Mouse (Mus musculus) embryonic facial prominence, embryonic 13.5 days (tissue): ENCODE measurements around the gene Unc45b. TPM values are rescaled to one million over a fixed set of nuclear protein-coding genes. Genes with fewer than 3 reads are reported as not detected.
"Not testable (repeated sequence)": the region's sequence is repeated elsewhere in the genome, so short reads cannot be mapped to it uniquely, and the experiment has no call there.

Experiments
- ATAC-seq: fragments of 200-750 bp; cut with Nextera tagmentation; 2 replicates; pipeline ENCODE4 v1.8.0; 2017; ENCODE audit warnings: low read depth; ENCODE audit not compliant: insufficient number of reproducible peaks, insufficient read depth, low FRiP score, low TSS enrichment
- H3K27ac ChIP-seq: fragments of 300-500 bp; sonication (generic); 2 replicates; pipeline ENCODE4 v1.5.1; 2015; ENCODE audit warnings: moderate library complexity, mild to moderate bottlenecking, inconsistent platforms
- H3K27me3 ChIP-seq: fragments of 300-500 bp; sonication (generic); 2 replicates; pipeline ENCODE4 v1.6.1; 2015; ENCODE audit warnings: mild to moderate bottlenecking, inconsistent platforms
- H3K36me3 ChIP-seq: fragments of 300-500 bp; sonication (generic); 2 replicates; pipeline ENCODE4 v1.6.1; 2015; ENCODE audit warnings: mild to moderate bottlenecking, inconsistent platforms
- H3K4me1 ChIP-seq: fragments of 300-500 bp; sonication (generic); 2 replicates; pipeline ENCODE4 v1.6.1; 2015; ENCODE audit warnings: inconsistent platforms
- H3K4me2 ChIP-seq: fragments of 300-500 bp; sonication (generic); 2 replicates; pipeline ENCODE4 v1.6.1; 2015; ENCODE audit warnings: moderate library complexity, mild to moderate bottlenecking, inconsistent platforms
- H3K4me3 ChIP-seq: fragments of 300-500 bp; sonication (generic); 2 replicates; pipeline ENCODE4 v1.5.1; 2015; ENCODE audit warnings: mild to moderate bottlenecking, inconsistent platforms
- H3K9ac ChIP-seq: fragments of 300-500 bp; sonication (generic); 2 replicates; pipeline ENCODE4 v1.6.1; 2015; ENCODE audit warnings: mild to moderate bottlenecking, inconsistent platforms
- H3K9me3 ChIP-seq: fragments of 300-500 bp; sonication (generic); 2 replicates; pipeline ENCODE4 v1.6.1; 2016; ENCODE audit warnings: inconsistent platforms
- WGBS: fragments of 180-500 bp; shearing (Covaris S2); methylation state at CpG from one replicate; pipeline ENCODE4 v1.1.7; 2015; ENCODE audit warnings: mixed read lengths; 5-methylcytosine and 5-hydroxymethylcytosine counted together
- polyA plus RNA-seq: library from polyadenylated mRNA; unstranded; fragments of >200 nt; fragmentation: Nextera tagmentation; extraction: Ambion mirVana; gene quantifications from 2 replicates; pipeline ENCODE4 v1.2.1, GENCODE M21; 2015

Gene Unc45b
- polyA plus RNA-seq, 1 experiment from 2014 or later = 5.7 TPM

- Histone ChIP-seq H3K27me3 (peaks cover 67% of the 10 kb centered on the region), H3K4me1 (peaks cover 10% of the 10 kb centered on the region), H3K9ac (no peak overlapping the region), H3K27ac (no peak overlapping the region), H3K4me3 (peak overlapping the region; percentile 12; the same call in 1 of the 2 replicates), H3K9me3 (no peaks in the 10 kb centered on the region), H3K36me3 (no peaks in the 10 kb centered on the region), H3K4me2 (peak overlapping the region; percentile 27)
- WGBS = 8% methylated on average over 28 of the region's 28 CpGs
- no peak for ATAC-seq
Measured at GRCm38 (mm10) chr11:82951865-82952611, 41.7 kb downstream of the Unc45b start.

GRCm38 (mm10) chr11:82952612-82953542 is 42.5 kb downstream of the Unc45b start:
- Histone ChIP-seq H3K9ac (no peak overlapping the region), H3K4me3 (0 out of 2 replicates have a peak overlapping the region, but pooled peaks have one; percentile 12), H3K36me3 (no peaks in the 10 kb centered on the region), H3K4me1 (peaks cover 10% of the 10 kb centered on the region), H3K4me2 (0 out of 2 replicates have a peak overlapping the region, but pooled peaks have one; percentile 27), H3K9me3 (no peaks in the 10 kb centered on the region), H3K27me3 (peaks cover 64% of the 10 kb centered on the region), H3K27ac (no peak overlapping the region)
- ATAC-seq = no peak
- 58% methylated on average over 9 of the region's 9 CpGs for WGBS

- H3K9ac ChIP-seq = no peak overlapping the region
- 74% methylated on average over 6 of the region's 6 CpGs for WGBS
- no peaks in the 10 kb centered on the region for H3K36me3 ChIP-seq
- no peak for ATAC-seq
- H3K27me3 ChIP-seq = peaks cover 55% of the 10 kb centered on the region
- no peak overlapping the region for H3K4me3 ChIP-seq
- H3K4me2 ChIP-seq = no peak overlapping the region
- no peak overlapping the region for H3K27ac ChIP-seq
- H3K4me1 ChIP-seq = peaks cover 10% of the 10 kb centered on the region
- no peaks in the 10 kb centered on the region for H3K9me3 ChIP-seq
Measured at GRCm38 (mm10) chr11:82954631-82955030, 44.3 kb downstream of the Unc45b start.

GRCm38 (mm10) chr11:82956925-82957324 is 46.6 kb downstream of the Unc45b start:
- Histone ChIP-seq H3K9ac (no peak overlapping the region), H3K36me3 (no peaks in the 10 kb centered on the region), H3K4me2 (no peak overlapping the region), H3K4me3 (no peak overlapping the region), H3K9me3 (no peaks in the 10 kb centered on the region), H3K27ac (no peak overlapping the region), H3K4me1 (peaks cover under 1% of the 10 kb centered on the region; the same call in 1 of the 2 replicates), H3K27me3 (peaks cover 32% of the 10 kb centered on the region)
- no peak for ATAC-seq
- 73% methylated on average over 10 of the region's 10 CpGs for WGBS

- no peaks in the 10 kb centered on the region; the same call in 1 of the 2 replicates for H3K4me1 ChIP-seq
- H3K9ac ChIP-seq = no peak overlapping the region
- H3K36me3 ChIP-seq = no peaks in the 10 kb centered on the region
- 14% methylated on average over 4 of the region's 4 CpGs for WGBS
- no peak overlapping the region for H3K27ac ChIP-seq
- no peak for ATAC-seq
- no peaks in the 10 kb centered on the region for H3K9me3 ChIP-seq
- H3K4me2 ChIP-seq = no peak overlapping the region
- peaks cover 5% of the 10 kb centered on the region for H3K27me3 ChIP-seq
- H3K4me3 ChIP-seq = no peak overlapping the region
Measured at GRCm38 (mm10) chr11:82959613-82960012, 49.3 kb downstream of the Unc45b start.

- H3K36me3 ChIP-seq = no peaks in the 10 kb centered on the region
- H3K4me3 ChIP-seq = no peak overlapping the region
- no peak overlapping the region for H3K9ac ChIP-seq
- no peaks in the 10 kb centered on the region; the same call in 1 of the 2 replicates for H3K4me1 ChIP-seq
- no peaks in the 10 kb centered on the region for H3K27me3 ChIP-seq
- 37% methylated on average over 2 of the region's 2 CpGs for WGBS
- no peaks in the 10 kb centered on the region for H3K9me3 ChIP-seq
- H3K27ac ChIP-seq = no peak overlapping the region
- no peak for ATAC-seq
- no peak overlapping the region for H3K4me2 ChIP-seq
Measured at GRCm38 (mm10) chr11:82961743-82962142, 51.4 kb downstream of the Unc45b start.

GRCm38 (mm10) chr11:82962215-82962614 is 51.9 kb downstream of the Unc45b start:
- Histone ChIP-seq H3K4me2 (no peak overlapping the region), H3K27ac (no peak overlapping the region), H3K9ac (no peak overlapping the region), H3K4me1 (no peaks in the 10 kb centered on the region; the same call in 1 of the 2 replicates), H3K36me3 (no peaks in the 10 kb centered on the region), H3K9me3 (no peaks in the 10 kb centered on the region), H3K27me3 (no peaks in the 10 kb centered on the region), H3K4me3 (no peak overlapping the region)
- WGBS = 85% methylated on average over 8 of the region's 8 CpGs
- no peak for ATAC-seq

GRCm38 (mm10) chr11:82970712-82971589 is 60.6 kb downstream of the Unc45b start:
- 5% methylated on average over 31 of the region's 31 CpGs for WGBS

GRCm38 (mm10) chr11:82971590-82971974 is 61.2 kb downstream of the Unc45b start:
- 67% methylated on average over 11 of the region's 11 CpGs for WGBS
- Histone ChIP-seq H3K27me3 (no peaks in the 10 kb centered on the region), H3K9ac (peak overlapping the region; percentile 59; the same call in 1 of the 2 replicates), H3K27ac (peak overlapping the region; percentile 57; the same call in 1 of the 2 replicates), H3K4me3 (peak overlapping the region; percentile 31), H3K4me2 (peak overlapping the region; percentile 62), H3K9me3 (no peaks in the 10 kb centered on the region), H3K36me3 (no peaks in the 10 kb centered on the region), H3K4me1 (peaks cover 20% of the 10 kb centered on the region)
- ATAC-seq = no peak

More at GRCm38 (mm10) chr11:82970712-82971589, 60.6 kb downstream of the Unc45b start:
- ATAC-seq = no peak
- Histone ChIP-seq H3K27ac (peak overlapping the region; percentile 57), H3K4me1 (peaks cover 20% of the 10 kb centered on the region), H3K4me2 (peak overlapping the region; percentile 62), H3K9me3 (no peaks in the 10 kb centered on the region), H3K9ac (peak overlapping the region; percentile 59), H3K4me3 (peak overlapping the region; percentile 31), H3K36me3 (no peaks in the 10 kb centered on the region), H3K27me3 (no peaks in the 10 kb centered on the region)

- 28% methylated on average over 5 of the region's 5 CpGs for WGBS
- H3K27me3 ChIP-seq = no peaks in the 10 kb centered on the region
- H3K4me3 ChIP-seq = no peak overlapping the region
- no peak for ATAC-seq
- no peak overlapping the region for H3K9ac ChIP-seq
- peaks cover 20% of the 10 kb centered on the region for H3K4me1 ChIP-seq
- H3K9me3 ChIP-seq = no peaks in the 10 kb centered on the region
- no peak overlapping the region for H3K4me2 ChIP-seq
- no peak overlapping the region for H3K27ac ChIP-seq
- H3K36me3 ChIP-seq = no peaks in the 10 kb centered on the region
Measured at GRCm38 (mm10) chr11:82973916-82974315, 63.6 kb downstream of the Unc45b start.

GRCm38 (mm10) chr11:82982409-82982808 is 72.1 kb downstream of the Unc45b start:
- peaks cover 47% of the 10 kb centered on the region for H3K36me3 ChIP-seq
- H3K27me3 ChIP-seq, H3K4me3 ChIP-seq, H3K9ac ChIP-seq, ATAC-seq, H3K9me3 ChIP-seq, H3K4me2 ChIP-seq, H3K27ac ChIP-seq, H3K4me1 ChIP-seq: not testable (repeated sequence)
- 84% methylated on average over 2 of the region's 2 CpGs for WGBS
